Mouse (Mus musculus): ENCODE results near the gene Eri3. TPM values are rescaled to one million over a fixed set of nuclear protein-coding genes. Genes with fewer than 3 reads are reported as not detected.

The Eri3 gene
- polyA plus RNA-seq, 1 experiment from 2014 or later = 158 TPM

- Histone ChIP-seq H3K9ac (no peak overlapping the region), H3K27ac (peak overlapping the region; percentile 65), H3K4me3 (no peak overlapping the region), H3K36me3 (peaks cover 36% of the 10 kb centered on the region), H3K4me2 (no peak overlapping the region), H3K9me3 (no peaks in the 10 kb centered on the region), H3K4me1 (peaks cover 49% of the 10 kb centered on the region), H3K27me3 (no peaks in the 10 kb centered on the region)
- 25% methylated on average over 9 of the region's 9 CpGs for WGBS
- ATAC-seq (ENCODE audit: insufficient number of reproducible peaks, low FRiP score, low TSS enrichment, low read depth) = peak; percentile 54; the same call in 1 of the 2 replicates
Observed at GRCm38 (mm10) chr4:117608265-117608664, 58.1 kb downstream of the Eri3 start.

GRCm38 (mm10) chr4:117609371-117610039 lies 59.3 kb downstream of the Eri3 start:
- H3K36me3 ChIP-seq = peaks cover 37% of the 10 kb centered on the region
- H3K9me3 ChIP-seq = no peaks in the 10 kb centered on the region
- H3K4me2 ChIP-seq = no peak overlapping the region
- H3K4me1 ChIP-seq = peaks cover 47% of the 10 kb centered on the region
- H3K9ac ChIP-seq = no peak overlapping the region
- 38% methylated on average over 7 of the region's 7 CpGs for WGBS
- peak overlapping the region; percentile 59 for H3K27ac ChIP-seq
- H3K4me3 ChIP-seq = no peak overlapping the region
- ATAC-seq (ENCODE audit: insufficient number of reproducible peaks, low FRiP score, low TSS enrichment, low read depth) = peak; percentile 44; the same call in 1 of the 2 replicates
- no peaks in the 10 kb centered on the region for H3K27me3 ChIP-seq

GRCm38 (mm10) chr4:117611385-117611784 lies 61.2 kb downstream of the Eri3 start:
- Histone ChIP-seq H3K36me3 (peaks cover 49% of the 10 kb centered on the region), H3K9me3 (no peaks in the 10 kb centered on the region), H3K4me2 (no peak overlapping the region), H3K27ac (no peak overlapping the region), H3K4me1 (peaks cover 30% of the 10 kb centered on the region), H3K4me3 (no peak overlapping the region), H3K27me3 (no peaks in the 10 kb centered on the region), H3K9ac (no peak overlapping the region)
- ATAC-seq (ENCODE audit: insufficient number of reproducible peaks, low FRiP score, low TSS enrichment, low read depth) = no peak
- WGBS = 45% methylated on average over 4 of the region's 4 CpGs

- Histone ChIP-seq H3K4me2 (no peak overlapping the region), H3K9me3 (no peaks in the 10 kb centered on the region), H3K4me3 (no peak overlapping the region), H3K27ac (no peak overlapping the region), H3K27me3 (no peaks in the 10 kb centered on the region), H3K9ac (no peak overlapping the region), H3K4me1 (peaks cover 28% of the 10 kb centered on the region), H3K36me3 (peaks cover 52% of the 10 kb centered on the region)
- no peak for ATAC-seq (ENCODE audit: insufficient number of reproducible peaks, low FRiP score, low TSS enrichment, low read depth)
- WGBS = 48% methylated on average over 2 of the region's 2 CpGs
Observed at GRCm38 (mm10) chr4:117611814-117612213, 61.6 kb downstream of the Eri3 start.

- Histone ChIP-seq H3K9me3 (no peaks in the 10 kb centered on the region), H3K9ac (no peak overlapping the region), H3K4me1 (peaks cover 23% of the 10 kb centered on the region), H3K4me2 (no peak overlapping the region), H3K27ac (no peak overlapping the region), H3K27me3 (no peaks in the 10 kb centered on the region), H3K4me3 (no peak overlapping the region), H3K36me3 (peaks cover 52% of the 10 kb centered on the region)
- whole genome bisulfite sequencing = 54% methylated on average over 5 of the region's 5 CpGs
- ATAC-seq (ENCODE audit: insufficient number of reproducible peaks, low FRiP score, low TSS enrichment, low read depth) = no peak
Observed at GRCm38 (mm10) chr4:117612713-117613112, 62.5 kb downstream of the Eri3 start.

GRCm38 (mm10) chr4:117613153-117613773 lies 63.1 kb downstream of the Eri3 start:
- Histone ChIP-seq H3K4me2 (no peak overlapping the region), H3K27me3 (no peaks in the 10 kb centered on the region), H3K9me3 (no peaks in the 10 kb centered on the region), H3K4me3 (no peak overlapping the region), H3K4me1 (peaks cover 17% of the 10 kb centered on the region), H3K36me3 (peaks cover 56% of the 10 kb centered on the region), H3K9ac (no peak overlapping the region), H3K27ac (no peak overlapping the region)
- 42% methylated on average over 4 of the region's 4 CpGs for WGBS
- ATAC-seq (ENCODE audit: insufficient number of reproducible peaks, low FRiP score, low TSS enrichment, low read depth) = no peak

GRCm38 (mm10) chr4:117616600-117616999 lies 66.4 kb downstream of the Eri3 start:
- no peak overlapping the region for H3K4me2 ChIP-seq
- WGBS = 86% methylated on average over 4 of the region's 4 CpGs
- H3K36me3 ChIP-seq = peaks cover 62% of the 10 kb centered on the region
- ATAC-seq (ENCODE audit: insufficient number of reproducible peaks, low FRiP score, low TSS enrichment, low read depth) = no peak
- no peak overlapping the region for H3K27ac ChIP-seq
- no peaks in the 10 kb centered on the region for H3K9me3 ChIP-seq
- no peaks in the 10 kb centered on the region for H3K27me3 ChIP-seq
- H3K4me3 ChIP-seq = no peak overlapping the region
- 0 out of 2 replicates have a peak, but pooled peaks cover 3% of the 10 kb centered on the region for H3K4me1 ChIP-seq
- H3K9ac ChIP-seq = no peak overlapping the region

- Histone ChIP-seq H3K27me3 (no peaks in the 10 kb centered on the region), H3K4me2 (no peak overlapping the region), H3K36me3 (peaks cover 57% of the 10 kb centered on the region), H3K27ac (no peak overlapping the region), H3K4me1 (peaks cover 10% of the 10 kb centered on the region), H3K4me3 (no peak overlapping the region), H3K9ac (no peak overlapping the region), H3K9me3 (no peaks in the 10 kb centered on the region)
- ATAC-seq (ENCODE audit: insufficient number of reproducible peaks, low FRiP score, low TSS enrichment, low read depth) = no peak
- WGBS = 87% methylated on average over 5 of the region's 5 CpGs
Observed at GRCm38 (mm10) chr4:117622270-117622669, 72.1 kb downstream of the Eri3 start.

GRCm38 (mm10) chr4:117623025-117623424 lies 72.9 kb downstream of the Eri3 start:
- 61% methylated on average over 2 of the region's 2 CpGs for WGBS
- Histone ChIP-seq H3K27me3 (no peaks in the 10 kb centered on the region), H3K36me3 (peaks cover 54% of the 10 kb centered on the region)

GRCm38 (mm10) chr4:117624660-117625059 lies 74.5 kb downstream of the Eri3 start:
- H3K4me1 ChIP-seq = peaks cover 15% of the 10 kb centered on the region
- no peaks in the 10 kb centered on the region for H3K9me3 ChIP-seq
- H3K9ac ChIP-seq = no peak overlapping the region
- H3K36me3 ChIP-seq = peaks cover 42% of the 10 kb centered on the region
- H3K4me3 ChIP-seq = no peak overlapping the region
- no peak for ATAC-seq (ENCODE audit: insufficient number of reproducible peaks, low FRiP score, low TSS enrichment, low read depth)
- no peaks in the 10 kb centered on the region for H3K27me3 ChIP-seq
- 58% methylated on average over 5 of the region's 5 CpGs for WGBS
- no peak overlapping the region for H3K27ac ChIP-seq
- no peak overlapping the region for H3K4me2 ChIP-seq

More at GRCm38 (mm10) chr4:117623025-117623424, 72.9 kb downstream of the Eri3 start:
- Histone ChIP-seq H3K27ac (no peak overlapping the region), H3K9me3 (no peaks in the 10 kb centered on the region), H3K4me2 (no peak overlapping the region), H3K4me1 (peaks cover 10% of the 10 kb centered on the region), H3K9ac (no peak overlapping the region), H3K4me3 (no peak overlapping the region)
- ATAC-seq (ENCODE audit: insufficient number of reproducible peaks, low FRiP score, low TSS enrichment, low read depth) = no peak

GRCm38 (mm10) chr4:117628464-117628863 lies 78.3 kb downstream of the Eri3 start:
- 29% methylated on average over 1 of the region's 1 CpGs for WGBS
- peaks cover 22% of the 10 kb centered on the region for H3K4me1 ChIP-seq
- no peak overlapping the region for H3K4me3 ChIP-seq
- H3K36me3 ChIP-seq = peaks cover 29% of the 10 kb centered on the region
- ATAC-seq (ENCODE audit: insufficient number of reproducible peaks, low FRiP score, low TSS enrichment, low read depth) = no peak
- no peak overlapping the region for H3K9ac ChIP-seq
- no peak overlapping the region for H3K27ac ChIP-seq
- H3K4me2 ChIP-seq = no peak overlapping the region
- no peaks in the 10 kb centered on the region for H3K27me3 ChIP-seq
- no peaks in the 10 kb centered on the region for H3K9me3 ChIP-seq

- 25% methylated on average over 6 of the region's 6 CpGs for WGBS
- Histone ChIP-seq H3K4me2 (no peak overlapping the region), H3K9me3 (no peaks in the 10 kb centered on the region), H3K4me3 (no peak overlapping the region), H3K27me3 (no peaks in the 10 kb centered on the region), H3K36me3 (peaks cover 22% of the 10 kb centered on the region), H3K27ac (no peak overlapping the region), H3K9ac (no peak overlapping the region), H3K4me1 (peaks cover 14% of the 10 kb centered on the region)
- no peak for ATAC-seq (ENCODE audit: insufficient number of reproducible peaks, low FRiP score, low TSS enrichment, low read depth)
Observed at GRCm38 (mm10) chr4:117630053-117630670, 80.0 kb downstream of the Eri3 start.
